Comparison of ENCODE assay signal across 11 mouse cellular contexts in genomic region chr5:114685986-114686385, GRCm38 (mm10).
"Had no signal": no experiment of that assay in that cellular context is flagged by ENCODE, and none has a peak within 500 bp of the region (broad histone marks: within the 10 kb centered on the region; RNA-seq: fewer than 3 reads in every experiment).

No protein-coding gene starts in this region.

- DNase-seq: gastrocnemius, postnatal 14 days; heart, adult 18-20 months; heart, postnatal 10 days; heart, postnatal 4 days; kidney, adult 18-20 months; kidney, adult 8-10 months; kidney, postnatal 10 days; kidney, postnatal 25 days; layer of hippocampus, adult 9-11 months; layer of hippocampus, postnatal 36 days; left cerebral cortex, postnatal 4 days had no signal
